Mouse (Mus musculus) spleen, postnatal 10 days (tissue): ENCODE data around the gene Ndc80.
"Not testable (repeated sequence)": the region's sequence is repeated elsewhere in the genome, so short reads cannot be mapped to it uniquely, and the experiment has no call there.

Experiments used
- DNase-seq, 2 experiments: peaks; one replicate each; pipeline ENCODE4 v3.0.0; 2021 to 2022; ENCODE audit warnings: low spot score in 2 of 2

The Ndc80 gene

DNA sequence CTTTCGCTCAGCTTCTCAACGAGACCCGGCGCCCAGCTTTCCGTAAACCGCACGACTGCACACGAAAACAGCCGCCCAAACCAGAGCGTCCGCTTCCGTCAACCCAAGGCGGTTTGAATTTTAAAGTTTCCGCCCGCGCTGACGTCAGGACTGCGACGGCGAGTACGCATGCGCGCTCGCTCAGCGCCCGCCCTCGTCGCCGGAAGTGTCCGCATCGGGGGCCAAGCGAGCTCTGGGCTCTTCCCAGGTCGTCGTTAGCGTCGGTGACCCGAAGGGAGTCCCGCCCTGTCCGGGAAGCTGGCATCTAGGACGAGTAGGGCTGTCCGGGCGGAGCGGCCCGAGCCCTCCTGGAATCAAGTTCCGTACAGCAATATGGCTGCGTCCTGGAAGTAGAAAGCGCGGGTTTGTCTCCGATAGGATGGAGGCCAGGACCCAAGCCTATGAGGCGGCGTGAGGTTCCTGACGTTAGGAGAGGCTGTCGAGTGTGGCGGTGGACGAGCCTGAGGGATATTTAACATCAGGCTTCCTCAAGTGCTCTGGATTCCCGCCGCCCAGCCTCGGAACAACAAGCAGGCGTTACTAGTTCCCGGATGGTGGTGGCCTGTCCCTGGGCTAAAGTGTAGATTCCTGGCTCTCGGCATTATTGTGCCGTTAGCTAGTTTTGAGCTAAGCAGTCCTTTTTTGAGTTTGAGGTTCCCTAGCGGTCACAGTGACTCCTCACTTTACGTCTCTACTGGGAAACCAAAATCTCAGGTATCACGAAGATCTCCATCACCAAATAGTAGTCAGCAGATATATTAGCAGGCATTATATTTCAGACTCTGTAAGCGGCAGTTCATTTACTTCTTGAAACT lies at the start of gene Ndc80:
Gene Ndc80 (minus strand): TSS at position 147 of the 854 bp plus-strand sequence.
- DNase-seq = peak; percentile 91 to 92

DNA sequence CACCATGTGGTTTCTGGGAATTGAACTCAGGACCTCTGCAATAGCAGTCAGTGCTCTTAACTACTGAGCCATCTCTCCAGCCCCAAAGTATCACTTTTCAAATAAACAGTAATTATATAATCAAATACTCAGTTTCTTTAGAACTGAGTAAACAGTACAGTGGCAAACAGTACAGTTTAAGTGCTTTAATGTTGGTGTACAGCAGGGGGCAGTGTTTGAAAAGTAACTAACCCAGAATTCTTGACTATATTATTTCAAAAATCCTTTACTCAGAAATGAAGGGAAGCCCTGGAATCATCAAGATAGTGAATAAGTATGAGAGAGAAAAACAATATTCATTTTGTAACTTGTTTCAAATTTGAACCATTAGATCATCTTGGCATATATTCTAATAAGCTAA lies 35.0 kb upstream of the Ndc80 start:
- peak in 1 of 2 experiments; percentile 57 for DNase-seq

- no peak for DNase-seq
These were observed 26.2 kb upstream of the Ndc80 start for GRCm38 (mm10) chr17:71552901-71553300.

DNA sequence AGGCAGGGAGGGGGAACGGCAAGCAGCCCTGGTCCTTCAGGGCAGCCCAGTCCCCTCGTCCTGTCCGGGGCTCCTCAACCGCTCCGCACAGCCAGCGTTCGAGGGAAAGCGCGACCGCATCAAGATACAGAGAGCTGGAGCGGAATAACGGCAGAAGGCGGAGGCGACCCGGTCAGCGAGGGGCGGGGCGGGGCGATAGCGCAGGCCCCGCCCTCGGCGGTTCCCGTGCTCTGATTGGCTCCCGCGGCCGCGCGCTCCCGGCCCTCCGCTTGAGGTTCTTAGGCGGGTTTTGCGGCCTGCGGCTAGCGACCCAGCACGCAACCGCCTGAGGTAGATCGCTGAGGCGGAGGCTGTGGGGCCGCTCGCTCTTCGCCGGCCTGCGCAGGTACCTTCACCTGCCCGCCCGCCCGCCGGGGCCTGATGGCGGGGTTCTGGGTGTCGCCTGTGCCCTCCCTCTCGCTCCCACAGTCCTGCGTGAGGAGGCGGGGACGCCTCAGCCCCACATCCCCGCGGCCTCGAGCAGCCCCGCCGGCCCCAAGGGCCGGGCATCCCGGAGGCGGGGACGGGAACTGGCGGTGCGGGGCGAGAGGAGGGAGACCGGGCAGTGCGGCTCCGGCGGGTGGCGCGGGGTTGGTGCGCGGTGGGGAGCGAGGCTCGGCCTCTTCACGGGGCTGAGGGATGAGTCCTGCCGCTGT lies 25.2 kb upstream of the Ndc80 start, which contains the start of gene Spdya:
Gene Spdya (plus strand): TSS at position 305 of the 695 bp plus-strand sequence.
- peak; percentile 83 to 88 for DNase-seq

GRCm38 (mm10) chr17:71551350-71551749 lies 24.7 kb upstream of the Ndc80 start:
- no peak for DNase-seq

DNA sequence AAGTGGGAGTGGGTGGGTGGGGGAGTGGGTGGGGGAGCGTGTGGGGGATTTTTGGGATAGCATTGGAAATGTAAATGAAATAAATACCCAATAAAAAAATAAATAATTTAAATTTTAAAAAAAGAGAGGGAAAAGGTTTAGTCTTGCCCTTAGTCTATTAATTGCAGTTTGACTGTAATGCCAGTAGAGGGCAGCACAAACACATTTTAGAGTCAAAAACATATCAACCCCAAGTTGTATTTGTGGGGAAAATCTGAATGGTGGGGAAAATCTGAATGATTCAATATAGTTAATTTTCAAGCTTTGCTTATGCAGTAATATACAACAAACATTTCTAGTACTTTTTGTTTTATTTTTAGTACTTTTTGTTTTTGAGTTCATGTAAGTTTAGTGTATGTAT lies 21.9 kb upstream of the Ndc80 start:
- no peak for DNase-seq

DNA sequence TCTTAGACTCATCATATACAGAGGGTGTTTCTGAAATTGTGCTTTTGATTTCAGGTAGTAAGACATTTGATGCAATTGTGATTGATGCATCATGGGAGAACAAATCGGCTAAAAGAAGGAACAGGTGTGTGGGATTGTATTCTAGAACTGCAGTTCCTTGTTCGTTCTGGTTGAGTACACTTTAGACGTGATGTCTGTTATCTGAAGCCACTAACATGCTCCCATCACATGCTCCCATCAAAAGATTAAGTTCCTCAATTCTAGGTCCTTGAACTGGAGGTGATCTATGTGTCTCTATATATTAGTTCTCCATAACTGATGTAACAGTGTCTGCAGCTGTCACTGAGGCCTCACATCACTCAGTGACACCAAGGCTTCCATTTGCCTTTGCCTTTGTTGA lies 10.5 kb upstream of the Ndc80 start:
- no peak for DNase-seq

- not testable (repeated sequence) for DNase-seq
These were observed 8.9 kb upstream of the Ndc80 start for GRCm38 (mm10) chr17:71535595-71535994.

GRCm38 (mm10) chr17:71528042-71528441 lies 1.4 kb upstream of the Ndc80 start:
- DNase-seq = no peak

DNA sequence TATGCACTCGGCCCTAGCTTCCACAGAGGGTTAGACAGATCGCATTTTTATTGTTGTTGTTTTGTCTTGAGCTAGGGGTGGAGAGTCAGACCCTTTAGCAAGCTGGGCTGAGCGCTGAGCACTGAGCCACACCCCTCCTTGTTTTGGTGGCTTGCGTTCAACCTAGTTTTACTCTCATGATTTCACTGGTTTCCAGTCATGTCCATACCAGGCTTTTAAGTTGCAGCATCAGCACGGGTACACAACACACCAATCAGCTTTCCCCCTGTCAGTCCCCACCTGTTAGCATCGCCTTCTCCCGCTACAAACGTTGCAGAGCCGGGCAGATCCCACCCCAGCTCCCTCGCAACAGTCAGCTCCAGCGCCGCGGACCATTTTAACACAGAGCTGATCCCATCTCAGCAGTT lies 352 bp downstream of the Ndc80 start:
- no peak for DNase-seq

DNA sequence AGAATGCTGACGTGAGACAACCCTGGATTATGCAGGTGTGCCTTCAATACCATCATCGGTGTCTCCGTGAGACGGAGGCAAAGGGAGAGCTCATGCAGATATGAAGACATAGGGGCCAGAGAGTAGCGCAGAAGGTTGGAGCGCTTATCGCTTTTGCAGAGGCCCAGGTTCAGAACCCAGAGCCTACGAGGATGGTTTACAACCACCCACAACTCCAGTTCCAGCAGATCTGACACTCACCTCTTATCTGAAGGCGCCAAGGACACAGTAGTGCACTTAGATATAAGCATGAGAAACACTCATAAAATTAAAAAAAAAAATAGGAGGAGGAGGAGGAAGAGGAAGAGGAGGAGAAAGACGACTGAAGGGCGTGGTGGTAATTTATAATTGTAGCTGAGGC lies 16.4 kb downstream of the Ndc80 start:
- no peak for DNase-seq

GRCm38 (mm10) chr17:71506832-71507231 lies 19.8 kb downstream of the Ndc80 start:
- DNase-seq = no peak

DNA sequence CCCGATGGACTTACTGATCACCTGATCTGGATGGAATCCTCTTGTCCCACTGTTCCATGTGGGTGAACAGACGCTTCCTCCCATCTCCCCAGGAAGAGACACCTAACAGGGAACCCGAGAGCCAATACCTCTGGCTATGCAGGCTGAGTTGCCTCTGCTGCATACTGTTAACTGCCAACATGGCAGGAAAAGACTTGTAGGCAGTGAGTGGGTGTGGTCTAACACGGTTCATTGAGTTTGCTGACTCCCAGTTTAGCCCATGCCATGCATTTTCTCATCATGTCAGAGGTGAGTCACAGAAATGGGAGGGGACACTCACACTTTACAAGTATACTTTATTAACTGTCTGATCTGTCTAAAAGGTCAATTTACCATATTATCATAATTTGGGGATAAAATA lies 30.9 kb downstream of the Ndc80 start:
- no peak for DNase-seq

- DNase-seq = no peak
These were observed 35.3 kb downstream of the Ndc80 start for GRCm38 (mm10) chr17:71491332-71491686.

DNA sequence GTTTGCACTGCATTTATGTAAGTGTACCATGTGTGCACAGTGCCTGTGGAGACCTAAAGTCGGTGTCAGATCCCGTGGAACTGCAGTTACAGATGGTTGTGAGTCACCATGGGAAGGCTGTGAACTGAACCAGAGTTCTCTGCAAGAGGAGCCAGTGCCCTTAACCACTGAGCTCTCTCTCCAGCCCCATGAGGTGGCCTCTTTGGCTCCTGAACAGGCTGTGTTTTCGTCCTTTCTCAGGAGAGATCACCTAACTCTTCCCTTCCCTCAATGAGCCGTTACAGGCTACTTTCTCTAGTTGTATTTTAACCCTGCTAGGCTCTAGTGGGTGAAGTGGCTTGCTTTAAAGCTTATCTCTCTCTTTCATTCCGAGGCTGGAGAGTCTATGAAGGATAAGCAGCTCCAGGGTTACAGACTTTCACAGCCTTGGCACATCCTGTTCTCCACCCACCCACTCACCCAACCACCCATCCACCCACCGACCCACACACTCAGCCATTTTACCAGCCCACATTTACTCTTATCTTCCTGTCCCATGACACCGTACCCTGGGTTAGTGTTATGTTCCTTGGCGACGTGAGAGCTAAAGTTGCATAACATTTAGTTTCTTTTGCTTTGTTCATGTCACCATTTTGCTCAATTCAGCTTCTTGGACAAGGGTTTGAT lies 35.9 kb downstream of the Ndc80 start:
- peak in 1 of 2 experiments; percentile 30 for DNase-seq

DNA sequence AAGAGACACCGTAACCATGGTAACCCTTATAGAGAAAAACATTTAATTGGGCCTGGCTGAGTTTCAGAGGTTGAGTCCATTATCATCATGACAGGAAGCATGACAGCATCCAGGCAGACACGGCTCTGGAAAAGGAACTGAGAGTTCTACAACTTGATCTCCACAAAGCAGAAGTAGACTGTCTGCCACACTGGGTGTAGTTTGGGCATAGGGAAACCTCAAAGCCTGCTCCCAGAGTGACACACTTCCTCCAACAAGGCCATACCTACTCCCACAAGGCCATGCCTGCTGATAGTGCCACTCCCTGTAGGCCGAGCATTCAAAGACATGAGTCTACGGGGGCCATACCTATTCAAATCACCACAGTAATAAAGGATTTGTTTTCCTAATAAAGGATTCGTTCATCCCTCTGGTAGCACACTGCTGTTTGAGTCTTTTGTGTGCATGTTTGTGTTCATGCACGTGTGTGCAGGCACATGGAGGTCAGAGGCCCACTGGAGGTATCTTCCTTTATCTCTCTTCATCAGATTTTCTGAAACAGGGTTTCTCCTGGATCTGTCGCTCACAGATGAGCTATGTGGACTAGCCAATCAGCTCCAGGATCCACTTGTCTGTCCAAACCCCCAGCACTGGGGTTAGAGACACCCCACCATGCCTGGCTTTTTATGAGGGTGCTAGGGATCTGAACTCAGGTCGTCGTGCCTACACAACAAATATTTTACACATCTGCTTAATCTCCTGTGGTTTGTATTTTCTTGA lies 36.8 kb downstream of the Ndc80 start:
- DNase-seq = peak in 1 of 2 experiments; percentile 25

- DNase-seq = peak in 1 of 2 experiments; percentile 63
These were observed 40.3 kb downstream of the Ndc80 start for GRCm38 (mm10) chr17:71486231-71486851.

DNA sequence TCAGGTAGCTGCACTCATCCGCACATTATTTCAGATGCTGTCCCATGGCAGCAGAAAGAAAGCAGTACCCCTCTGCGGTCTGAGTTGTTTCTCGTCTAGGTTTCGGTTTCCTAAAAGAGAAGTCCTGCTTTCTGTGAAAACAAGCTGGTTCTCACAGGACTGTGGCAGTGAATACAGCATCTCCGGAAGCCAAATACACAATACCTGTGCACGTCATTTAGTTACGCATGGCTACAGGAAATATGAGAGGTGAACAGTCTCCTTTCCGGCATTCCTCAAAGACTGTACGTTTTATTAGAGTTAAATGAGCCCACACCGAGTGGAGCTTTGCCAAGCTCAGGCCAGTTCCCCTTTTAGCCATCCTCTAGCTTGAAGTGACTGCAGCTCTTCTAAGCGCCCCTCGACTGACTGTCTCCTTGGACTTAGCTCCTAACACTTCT lies 40.8 kb downstream of the Ndc80 start:
- DNase-seq = peak; percentile 54 to 55

- no peak for DNase-seq
These were observed 41.9 kb downstream of the Ndc80 start for GRCm38 (mm10) chr17:71484711-71485110.

GRCm38 (mm10) chr17:71483418-71484060 lies 43.1 kb downstream of the Ndc80 start:
- no peak for DNase-seq
